Mouse (Mus musculus): ENCODE measurements around the gene Casp3.
A peak's percentile ranks its signal among the peaks of the same experiment; 100 is the strongest.

Casp3 gene

GRCm38 (mm10) chr8:46680671-46681365 is 63.7 kb downstream of the Casp3 start:
- no peak for DNase-seq (ENCODE audit: low read depth, low spot score)

- peak; percentile 94 for DNase-seq (ENCODE audit: low read depth, low spot score)
Measured at GRCm38 (mm10) chr8:46686664-46687336, 69.7 kb downstream of the Casp3 start.

Data from CD4-positive helper T cell, adult 2 months (primary cell).